Mouse (Mus musculus): ENCODE results near the gene Cmklr1.

The Cmklr1 gene

GRCm38 (mm10) chr5:113654206-113654605, 4.0 kb upstream of the Cmklr1 start:
- no peak for DNase-seq (ENCODE audit: low spot score in 2 of 2)

GRCm38 (mm10) chr5:113652215-113652614, 2.0 kb upstream of the Cmklr1 start:
- no peak for DNase-seq (ENCODE audit: low spot score in 2 of 2)

- DNase-seq (ENCODE audit: low spot score in 2 of 2): no peak
These were observed 1.5 kb downstream of the Cmklr1 start for GRCm38 (mm10) chr5:113648647-113649211.

- no peak for DNase-seq (ENCODE audit: low spot score in 2 of 2)
These were observed 3.1 kb downstream of the Cmklr1 start for GRCm38 (mm10) chr5:113647141-113647540.

GRCm38 (mm10) chr5:113644520-113644919, 5.7 kb downstream of the Cmklr1 start:
- no peak for DNase-seq (ENCODE audit: low spot score in 2 of 2)

- peak in 1 of 2 experiments; percentile 55 for DNase-seq (ENCODE audit: low spot score in 2 of 2)
These were observed 6.9 kb downstream of the Cmklr1 start for GRCm38 (mm10) chr5:113643107-113643848.

- no peak for DNase-seq (ENCODE audit: low spot score in 2 of 2)
These were observed 9.2 kb downstream of the Cmklr1 start for GRCm38 (mm10) chr5:113641066-113641465.

GRCm38 (mm10) chr5:113639126-113639525, 11.1 kb downstream of the Cmklr1 start:
- no peak for DNase-seq (ENCODE audit: low spot score in 2 of 2)

GRCm38 (mm10) chr5:113638055-113638454, 12.2 kb downstream of the Cmklr1 start:
- DNase-seq (ENCODE audit: low spot score in 2 of 2): peak in 1 of 2 experiments; percentile 25

- DNase-seq (ENCODE audit: low spot score in 2 of 2): peak in 1 of 2 experiments; percentile 21
These were observed 12.6 kb downstream of the Cmklr1 start for GRCm38 (mm10) chr5:113637631-113638030.

- DNase-seq (ENCODE audit: low spot score in 2 of 2): no peak
These were observed 14.2 kb downstream of the Cmklr1 start for GRCm38 (mm10) chr5:113635861-113636565.

GRCm38 (mm10) chr5:113634887-113635610, 15.2 kb downstream of the Cmklr1 start:
- DNase-seq (ENCODE audit: low spot score in 2 of 2): no peak

GRCm38 (mm10) chr5:113634024-113634651, 16.1 kb downstream of the Cmklr1 start:
- peak in 1 of 2 experiments; percentile 53 for DNase-seq (ENCODE audit: low spot score in 2 of 2)

GRCm38 (mm10) chr5:113633037-113633714, 17.1 kb downstream of the Cmklr1 start:
- DNase-seq (ENCODE audit: low spot score in 2 of 2): no peak

GRCm38 (mm10) chr5:113630116-113630515, 20.1 kb downstream of the Cmklr1 start:
- no peak for DNase-seq (ENCODE audit: low spot score in 2 of 2)

GRCm38 (mm10) chr5:113629248-113629647, 21.0 kb downstream of the Cmklr1 start:
- DNase-seq (ENCODE audit: low spot score in 2 of 2): no peak

GRCm38 (mm10) chr5:113627820-113628437, 22.3 kb downstream of the Cmklr1 start:
- no peak for DNase-seq (ENCODE audit: low spot score in 2 of 2)

GRCm38 (mm10) chr5:113626991-113627390, 23.2 kb downstream of the Cmklr1 start:
- DNase-seq (ENCODE audit: low spot score in 2 of 2): no peak

- DNase-seq (ENCODE audit: low spot score in 2 of 2): no peak
These were observed 23.9 kb downstream of the Cmklr1 start for GRCm38 (mm10) chr5:113626352-113626751.

GRCm38 (mm10) chr5:113625068-113625467, 25.2 kb downstream of the Cmklr1 start:
- no peak for DNase-seq (ENCODE audit: low spot score in 2 of 2)

- no peak for DNase-seq (ENCODE audit: low spot score in 2 of 2)
These were observed 27.2 kb downstream of the Cmklr1 start for GRCm38 (mm10) chr5:113623052-113623451.

All from cerebellum, postnatal 4 days (tissue).